ENCODE assay signal across 19 mouse cellular contexts in genomic region chr2:45339866-45340265, GRCm38 (mm10).
"Had no signal": no experiment of that assay in that cellular context is flagged by ENCODE, and none has a peak within 500 bp of the region (broad histone marks: within the 10 kb centered on the region; RNA-seq: fewer than 3 reads in every experiment).

No protein-coding gene starts in this region.

- H3K27me3 ChIP-seq: lung, embryonic 15.5 days; midbrain, embryonic 13.5 days; neural tube, embryonic 13.5 days; neural tube, embryonic 15.5 days had no signal

- H3K4me1 ChIP-seq: lung, embryonic 15.5 days; midbrain, embryonic 10.5 days; midbrain, embryonic 13.5 days; neural tube, embryonic 13.5 days; neural tube, embryonic 15.5 days had no signal

- H3K9me3 ChIP-seq: lung, embryonic 15.5 days; neural tube, embryonic 15.5 days had no signal

- DNase-seq: lung, adult 18-20 months; lung, postnatal 14 days; lung, postnatal 4 days; retina, postnatal 1 day; right cerebral cortex, adult 18-20 months; right cerebral cortex, postnatal 25 days; right cerebral cortex, postnatal 4 days; spleen, adult 18-20 months; thymus, adult 18-20 months; thymus, postnatal 14 days; thymus, postnatal 36 days had no signal

- H3K27ac ChIP-seq: lung, embryonic 15.5 days; midbrain, embryonic 10.5 days; midbrain, embryonic 13.5 days; neural tube, embryonic 13.5 days; neural tube, embryonic 15.5 days had no signal

- H3K4me2 ChIP-seq: lung, embryonic 15.5 days; midbrain, embryonic 13.5 days; neural tube, embryonic 13.5 days; neural tube, embryonic 15.5 days had no signal

- H3K36me3 ChIP-seq: lung, embryonic 15.5 days; midbrain, embryonic 10.5 days; midbrain, embryonic 13.5 days; neural tube, embryonic 13.5 days; neural tube, embryonic 15.5 days had no signal

- H3K9ac ChIP-seq: lung, embryonic 15.5 days; midbrain, embryonic 13.5 days; neural tube, embryonic 13.5 days; neural tube, embryonic 15.5 days had no signal

- H3K4me3 ChIP-seq: lung, embryonic 15.5 days; midbrain, embryonic 10.5 days; midbrain, embryonic 13.5 days; myocyte; neural tube, embryonic 13.5 days; neural tube, embryonic 15.5 days had no signal

- ATAC-seq: lung, postnatal 0 days; midbrain, embryonic 13.5 days; midbrain, embryonic 16.5 days had no signal
